Mouse (Mus musculus) heart, adult 2 months (tissue): ENCODE measurements around the gene Gns.

Source experiments
- EP300 ChIP-seq: fragments of 200-500 bp; IDR thresholded peaks from 2 replicates; pipeline ENCODE4 v1.6.1; 2011; ENCODE audit warnings: low read depth, low read length, control low read depth; ENCODE audit not compliant: insufficient read depth
- POLR2A ChIP-seq: fragments of 200-500 bp; IDR thresholded peaks from 2 replicates; pipeline ENCODE4 v1.6.1; 2011; ENCODE audit warnings: mild to moderate bottlenecking, low read depth, low read length, control low read depth; ENCODE audit not compliant: insufficient read depth

DNA sequence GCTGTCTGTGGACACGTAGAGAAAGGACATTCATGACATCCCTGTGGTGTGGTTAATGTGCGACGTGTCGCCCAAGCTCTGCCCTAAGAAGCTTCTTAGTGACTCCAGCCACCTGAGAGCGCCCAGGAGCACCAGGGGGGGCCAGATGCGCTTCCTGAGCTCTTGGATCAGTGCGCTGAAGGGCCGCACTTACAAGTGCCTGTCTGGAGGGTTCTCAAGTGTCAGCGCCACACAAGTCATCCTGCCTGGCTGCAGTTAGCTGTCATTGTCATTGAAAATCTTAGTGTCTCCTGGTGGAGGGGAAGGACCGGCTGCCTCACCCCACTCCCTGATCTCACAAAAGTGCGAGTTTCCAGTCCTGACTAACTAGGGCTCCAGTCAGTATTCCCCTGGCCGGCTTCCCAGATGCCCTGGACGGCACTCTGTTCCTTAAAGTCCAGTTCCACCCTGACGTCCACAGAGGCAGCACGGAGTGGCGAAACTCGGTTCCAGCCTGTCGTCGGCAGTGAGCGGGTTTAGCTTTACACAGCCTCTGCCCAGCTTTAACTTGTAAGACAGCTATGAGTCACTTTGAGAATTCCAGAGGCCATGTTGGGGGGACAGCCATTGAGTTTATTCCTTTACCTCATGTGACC, 30.8 kb downstream of the Gns start:
- TF ChIP-seq EP300 (no peak), POLR2A (no peak)
